In the genomic region with DNA sequence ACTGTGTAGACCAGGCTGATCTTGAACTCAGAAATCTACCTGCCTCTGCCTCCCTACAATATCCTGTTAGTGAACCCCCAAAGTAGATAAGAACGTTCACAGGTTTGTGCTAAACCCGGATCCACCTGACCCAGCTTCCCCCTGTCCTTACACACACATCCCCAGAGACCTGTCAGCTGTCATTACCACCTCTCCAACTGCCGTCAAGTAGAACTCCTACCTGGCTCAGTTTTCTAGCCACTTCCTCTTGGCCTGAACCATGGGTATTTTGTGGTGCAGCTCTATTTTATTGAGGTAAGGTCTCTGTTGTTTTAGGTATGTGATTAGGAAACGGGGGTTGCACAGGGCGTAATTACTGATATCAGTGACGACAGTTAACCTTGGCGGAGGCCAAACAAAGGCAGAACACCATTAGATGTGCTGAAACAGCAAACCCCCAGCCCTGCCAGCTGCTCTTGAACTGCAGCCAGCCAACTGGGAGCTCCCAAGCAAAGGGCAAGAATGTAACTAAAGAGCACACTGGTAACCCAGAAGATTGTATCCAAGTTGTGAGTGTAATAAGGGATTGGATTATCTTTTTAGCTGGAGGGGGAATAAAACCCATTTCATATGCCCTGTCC, we compare ENCODE assay signal across 13 mouse cellular contexts. TPM values are rescaled to one million over a fixed set of nuclear protein-coding genes. Genes with fewer than 3 reads are reported as not detected.
DNase-seq lines count a peak whose midpoint lies in the region; ATAC-seq lines count a peak whose summit lies in the region.
"Had no signal": no experiment of that assay in that cellular context is flagged by ENCODE, and none has a peak within 500 bp of the region (broad histone marks: within the 10 kb centered on the region; RNA-seq: fewer than 3 reads in every experiment).

No protein-coding gene starts in this region.

- no peak overlapping the region for H3K9ac ChIP-seq in heart, embryonic 15.5 days

- no peaks in the 10 kb centered on the region for H3K27me3 ChIP-seq in heart, embryonic 15.5 days

- H3K4me3 ChIP-seq in heart, embryonic 15.5 days, result no peak overlapping the region

- no peak for DNase-seq in heart, adult 11 months
- DNase-seq in ovary, postnatal 36 days (ENCODE audit: low spot score), result peak; percentile 46
- DNase-seq in ovary, postnatal 10 days (ENCODE audit: low spot score), result no peak
- DNase-seq in testis, postnatal 10 days (ENCODE audit: low spot score), result peak; percentile 82
- no peak for DNase-seq in frontal cortex, postnatal 10 days (ENCODE audit: low spot score in 2 of 2)
- DNase-seq: thymus, postnatal 36 days had no signal

- no peak overlapping the region for H3K4me2 ChIP-seq in heart, embryonic 15.5 days

- no peaks in the 10 kb centered on the region for H3K9me3 ChIP-seq in heart, embryonic 15.5 days (replicated peaks)

- ATAC-seq in heart, embryonic 15.5 days (replicated peaks; ENCODE audit: insufficient number of reproducible peaks, insufficient read depth, low FRiP score, low read depth), result no peak
- peak; percentile 31 to 57 for ATAC-seq in hematopoietic stem cell, adult 5-6 weeks (replicated peaks in 1 of 2; ENCODE audit: insufficient read depth in 1 of 2, low FRiP score in 2 of 2, low TSS enrichment in 1 of 2, low read depth in 1 of 2, poor library complexity in 2 of 2, severe bottlenecking in 2 of 2)
- ATAC-seq in frontal cortex, adult (ENCODE audit: low TSS enrichment), result no peak

- 19% methylated on average over 7 of the region's 7 CpGs for WGBS in heart, embryonic 15.5 days

- H3K36me3 ChIP-seq in heart, embryonic 15.5 days, result no peaks in the 10 kb centered on the region

- peak overlapping the region; percentile 40 for H3K27ac ChIP-seq in heart, embryonic 15.5 days

- peaks cover 16% of the 10 kb centered on the region for H3K4me1 ChIP-seq in heart, embryonic 15.5 days (replicated peaks)

RNA-seq across cellular contexts. Expression of a gene that starts 21.0 kb away (rescaled TPM):
- polyA plus RNA-seq in heart, embryonic 15.5 days (2015; fragmentation: Nextera tagmentation; extraction: Ambion mirVana), result 0.06 and 0.08 TPM in 2 replicates
- total RNA-seq in hematopoietic stem cell, adult 5-6 weeks (2017), result 0.13 and 0.20 TPM in 2 replicates
- total RNA-seq: megakaryocyte-erythroid progenitor cell, adult 5-6 weeks had no signal
- polyA plus RNA-seq: embryonic facial prominence, embryonic 11.5 days; limb, embryonic 11.5 days had no signal

RNA-seq across cellular contexts. Expression of a gene that starts 34.8 kb away (rescaled TPM):
- polyA plus RNA-seq in heart, embryonic 15.5 days (2015; fragmentation: Nextera tagmentation; extraction: Ambion mirVana), result not detected in 2 replicates
- total RNA-seq in hematopoietic stem cell, adult 5-6 weeks (2017), result not detected in 2 replicates
- total RNA-seq: megakaryocyte-erythroid progenitor cell, adult 5-6 weeks had no signal
- polyA plus RNA-seq: embryonic facial prominence, embryonic 11.5 days; heart, embryonic 14.5 days; limb, embryonic 11.5 days had no signal

RNA-seq across cellular contexts. Expression of a gene that starts 53.6 kb away (rescaled TPM):
- 0.04 and 0.18 TPM in 2 replicates for polyA plus RNA-seq in heart, embryonic 15.5 days (2015; fragmentation: Nextera tagmentation; extraction: Ambion mirVana)
- total RNA-seq in hematopoietic stem cell, adult 5-6 weeks (2017), result not detected in 2 replicates
- total RNA-seq: megakaryocyte-erythroid progenitor cell, adult 5-6 weeks had no signal
- polyA plus RNA-seq: embryonic facial prominence, embryonic 11.5 days had no signal

Comparison
In these comparisons a context has a peak if more than half of its experiments do, and no peak if none do; other contexts are left out.
1. DNase-seq: peak in ovary, postnatal 36 days (single experiment) and testis, postnatal 10 days (single experiment); none in heart, adult 11 months (single experiment), ovary, postnatal 10 days (single experiment) and frontal cortex, postnatal 10 days (0 of 2).
2. ATAC-seq: peak in hematopoietic stem cell, adult 5-6 weeks (2 of 2); none in heart, embryonic 15.5 days (single experiment) and frontal cortex, adult (single experiment).